9 mouse cellular contexts compared by ENCODE assay signal in genomic region chr19:5654720-5655298, GRCm38 (mm10). TPM values are rescaled to one million over a fixed set of nuclear protein-coding genes. Genes with fewer than 3 reads are reported as not detected.
DNase-seq lines count a peak whose midpoint lies in the region; ATAC-seq and TF ChIP-seq lines count a peak whose summit lies in the region.
"Had no signal": no experiment of that assay in that cellular context is flagged by ENCODE, and none has a peak within 500 bp of the region (broad histone marks: within the 10 kb centered on the region; RNA-seq: fewer than 3 reads in every experiment).

No protein-coding gene starts in this region.

- TF ChIP-seq POLR2A in small intestine, adult 2 months (IDR thresholded peaks at IDR 0.05; ENCODE audit: low read depth, low read length), result no peak

- H3K27ac ChIP-seq in lung, embryonic 15.5 days, result no peak overlapping the region
- H3K27ac ChIP-seq in forebrain, embryonic 13.5 days, result no peak overlapping the region
- H3K27ac ChIP-seq in limb, embryonic 15.5 days, result no peak overlapping the region
- no peak overlapping the region for H3K27ac ChIP-seq in small intestine, adult 2 months (ENCODE audit: insufficient read depth, low read depth, low read length)

- intact Hi-C loops in gastrocnemius, postnatal 14 days (cut with DNase I; ENCODE audit: low total_unique reads), result no loop called here

- H3K9ac ChIP-seq in lung, embryonic 15.5 days, result peak overlapping the region; percentile 27
- peak overlapping the region; percentile 61 for H3K9ac ChIP-seq in forebrain, embryonic 13.5 days
- H3K9ac ChIP-seq in limb, embryonic 15.5 days, result peak overlapping the region; percentile 12; the same call in 1 of the 2 replicates

- WGBS in lung, embryonic 15.5 days, result 18% methylated on average over 43 of the region's 43 CpGs
- WGBS in forebrain, embryonic 13.5 days, result 7% methylated on average over 43 of the region's 43 CpGs
- WGBS in limb, embryonic 15.5 days, result 16% methylated on average over 43 of the region's 43 CpGs
- WGBS in small intestine, adult 2 months, result 25% methylated on average over 43 of the region's 43 CpGs

- peak overlapping the region; percentile 88 for H3K4me2 ChIP-seq in lung, embryonic 15.5 days
- H3K4me2 ChIP-seq in forebrain, embryonic 13.5 days, result peak overlapping the region; percentile 79
- peak overlapping the region; percentile 75 for H3K4me2 ChIP-seq in limb, embryonic 15.5 days

- peaks cover 14% of the 10 kb centered on the region for H3K4me1 ChIP-seq in lung, embryonic 15.5 days
- peaks cover 12% of the 10 kb centered on the region for H3K4me1 ChIP-seq in forebrain, embryonic 13.5 days
- H3K4me1 ChIP-seq in limb, embryonic 15.5 days, result peaks cover 19% of the 10 kb centered on the region
- H3K4me1 ChIP-seq in small intestine, adult 2 months (ENCODE audit: control insufficient read depth, insufficient read depth, insufficient read length, low read length), result peaks cover 11% of the 10 kb centered on the region

- H3K9me3 ChIP-seq in lung, embryonic 15.5 days, result no peaks in the 10 kb centered on the region
- no peaks in the 10 kb centered on the region for H3K9me3 ChIP-seq in forebrain, embryonic 13.5 days (replicated peaks)
- no peaks in the 10 kb centered on the region for H3K9me3 ChIP-seq in limb, embryonic 15.5 days

- TF ChIP-seq CTCF in small intestine, adult 2 months (IDR thresholded peaks at IDR 0.05; ENCODE audit: extremely low read depth, insufficient read length, insufficient replicate concordance, low read depth, low read length), result no peak

- no peak for DNase-seq in lung, postnatal 25 days (ENCODE audit: low spot score)
- DNase-seq in gastrocnemius, postnatal 14 days, result no peak
- no peak for DNase-seq in thymus, postnatal 10 days (ENCODE audit: low spot score in 2 of 2)
- no peak for DNase-seq in right cerebral cortex, postnatal 4 days
- DNase-seq: adrenal gland, adult 8-10 months had no signal

- peak; percentile 4; the same call in 1 of the 2 replicates for ATAC-seq in lung, embryonic 15.5 days (ENCODE audit: borderline replicate concordance, extremely low read depth, low FRiP score, low TSS enrichment)
- ATAC-seq in forebrain, embryonic 13.5 days, result no peak
- ATAC-seq in limb, embryonic 15.5 days (ENCODE audit: insufficient number of reproducible peaks, low FRiP score, low TSS enrichment, low read depth), result no peak

- H3K27me3 ChIP-seq in lung, embryonic 15.5 days, result peaks cover 12% of the 10 kb centered on the region
- H3K27me3 ChIP-seq in forebrain, embryonic 13.5 days, result peaks cover 49% of the 10 kb centered on the region
- H3K27me3 ChIP-seq in limb, embryonic 15.5 days, result peaks cover 22% of the 10 kb centered on the region
- H3K27me3 ChIP-seq in small intestine, adult 2 months (ENCODE audit: control insufficient read depth, insufficient read depth, low read length), result no peaks in the 10 kb centered on the region

- H3K36me3 ChIP-seq in lung, embryonic 15.5 days, result peaks cover 45% of the 10 kb centered on the region
- H3K36me3 ChIP-seq in forebrain, embryonic 13.5 days (ENCODE audit: poor library complexity, severe bottlenecking), result 0 out of 2 replicates have a peak, but pooled peaks cover 7% of the 10 kb centered on the region
- H3K36me3 ChIP-seq in limb, embryonic 15.5 days, result peaks cover 55% of the 10 kb centered on the region
- peaks cover 4% of the 10 kb centered on the region; the same call in 1 of the 2 replicates for H3K36me3 ChIP-seq in small intestine, adult 2 months (ENCODE audit: control insufficient read depth, insufficient read depth, low read length)

- H3K4me3 ChIP-seq in lung, embryonic 15.5 days, result peak overlapping the region; percentile 43
- H3K4me3 ChIP-seq in forebrain, embryonic 13.5 days, result peak overlapping the region; percentile 46
- H3K4me3 ChIP-seq in limb, embryonic 15.5 days, result peak overlapping the region; percentile 37
- H3K4me3 ChIP-seq in small intestine, adult 2 months (ENCODE audit: low read depth, low read length), result peak overlapping the region; percentile 56

RNA-seq across cellular contexts. Expression of gene Sipa1, which starts 8.7 kb away (rescaled TPM):
- polyA plus RNA-seq in lung, embryonic 15.5 days (2015; fragmentation: Nextera tagmentation; extraction: Ambion mirVana), result 44.7 and 48.0 TPM in 2 replicates
- polyA plus RNA-seq in forebrain, embryonic 13.5 days (2015; fragmentation: Nextera tagmentation; extraction: Ambion mirVana), result 9.4 and 11.0 TPM in 2 replicates
- polyA plus RNA-seq in limb, embryonic 15.5 days (2015; fragmentation: Nextera tagmentation; extraction: Ambion mirVana), result 31.1 and 31.2 TPM in 2 replicates
- 35.1 and 54.0 TPM in 2 replicates for polyA plus RNA-seq in small intestine, adult 2 months (2012; rRNA removed)
- 10 to 100 TPM; 19.3 to 22.4 TPM for total RNA-seq in gastrocnemius, postnatal 14 days (2021)

RNA-seq across cellular contexts. Expression of gene Rela, which starts 17.5 kb away (rescaled TPM):
- 52.7 and 53.8 TPM in 2 replicates for polyA plus RNA-seq in lung, embryonic 15.5 days (2015; fragmentation: Nextera tagmentation; extraction: Ambion mirVana)
- 33.4 and 34.4 TPM in 2 replicates for polyA plus RNA-seq in forebrain, embryonic 13.5 days (2015; fragmentation: Nextera tagmentation; extraction: Ambion mirVana)
- 57.3 and 62.0 TPM in 2 replicates for polyA plus RNA-seq in limb, embryonic 15.5 days (2015; fragmentation: Nextera tagmentation; extraction: Ambion mirVana)
- polyA plus RNA-seq in small intestine, adult 2 months (2012; rRNA removed), result 35.8 and 61.0 TPM in 2 replicates
- total RNA-seq in gastrocnemius, postnatal 14 days (2021), result 10 to 100 TPM; 17.1 to 21.9 TPM

RNA-seq across cellular contexts. Expression of gene Map3k11, which starts 33.7 kb away (rescaled TPM):
- 44.1 and 45.2 TPM in 2 replicates for polyA plus RNA-seq in lung, embryonic 15.5 days (2015; fragmentation: Nextera tagmentation; extraction: Ambion mirVana)
- polyA plus RNA-seq in forebrain, embryonic 13.5 days (2015; fragmentation: Nextera tagmentation; extraction: Ambion mirVana), result 11.3 and 11.7 TPM in 2 replicates
- polyA plus RNA-seq in limb, embryonic 15.5 days (2015; fragmentation: Nextera tagmentation; extraction: Ambion mirVana), result 22.7 and 24.9 TPM in 2 replicates
- polyA plus RNA-seq in small intestine, adult 2 months (2012; rRNA removed), result 65.8 and 169 TPM in 2 replicates
- 10 to 100 TPM; 16.7 TPM for total RNA-seq in gastrocnemius, postnatal 14 days (2021)

RNA-seq across cellular contexts. Expression of gene Pcnx3, which starts 33.9 kb away (rescaled TPM):
- 18.2 and 20.9 TPM in 2 replicates for polyA plus RNA-seq in lung, embryonic 15.5 days (2015; fragmentation: Nextera tagmentation; extraction: Ambion mirVana)
- polyA plus RNA-seq in forebrain, embryonic 13.5 days (2015; fragmentation: Nextera tagmentation; extraction: Ambion mirVana), result 21.6 and 29.4 TPM in 2 replicates
- polyA plus RNA-seq in limb, embryonic 15.5 days (2015; fragmentation: Nextera tagmentation; extraction: Ambion mirVana), result 18.5 and 20.9 TPM in 2 replicates
- polyA plus RNA-seq in small intestine, adult 2 months (2012; rRNA removed), result 85.4 and 150 TPM in 2 replicates
- total RNA-seq in gastrocnemius, postnatal 14 days (2021), result 10 to 100 TPM; 15.3 to 17.6 TPM

RNA-seq across cellular contexts. Expression of gene Kat5, which starts 44.8 kb away (rescaled TPM):
- 51.9 and 54.4 TPM in 2 replicates for polyA plus RNA-seq in lung, embryonic 15.5 days (2015; fragmentation: Nextera tagmentation; extraction: Ambion mirVana)
- polyA plus RNA-seq in forebrain, embryonic 13.5 days (2015; fragmentation: Nextera tagmentation; extraction: Ambion mirVana), result 72.7 and 80.7 TPM in 2 replicates
- polyA plus RNA-seq in limb, embryonic 15.5 days (2015; fragmentation: Nextera tagmentation; extraction: Ambion mirVana), result 43.3 and 48.7 TPM in 2 replicates
- 19.0 and 40.4 TPM in 2 replicates for polyA plus RNA-seq in small intestine, adult 2 months (2012; rRNA removed)
- 10 to 100 TPM; 22.0 to 25.9 TPM for total RNA-seq in gastrocnemius, postnatal 14 days (2021)
